1 mouse cellular context compared by ENCODE assay signal in genomic region chr2:180695176-180695575, GRCm38 (mm10).
TF ChIP-seq lines count a peak whose summit lies in the region.

No protein-coding gene starts in this region.

TF ChIP-seq in MEL, 35 proteins besides CTCF, POLR2A, EP300 and RAD21:
- TF ChIP-seq HCFC1 (IDR thresholded peaks at IDR 0.05; ENCODE audit: low read depth, low read length) (no peak), ZMIZ1 (IDR thresholded peaks at IDR 0.05; ENCODE audit: low read depth, low read length) (no peak), UBTF (IDR thresholded peaks at IDR 0.05; ENCODE audit: borderline replicate concordance, insufficient read depth, low read depth, low read length) (no peak), ELF1 (IDR thresholded peaks at IDR 0.05; ENCODE audit: low read depth, low read length) (no peak), TCF12 (IDR thresholded peaks at IDR 0.05; ENCODE audit: low read depth, low read length) (no peak), CHD2 (IDR thresholded peaks at IDR 0.05; ENCODE audit: low read length) (no peak)
TF ChIP-seq in MEL: peak in this region for 0.
